Mouse (Mus musculus): ENCODE results near the gene Ccl7.

The Ccl7 gene

DNA sequence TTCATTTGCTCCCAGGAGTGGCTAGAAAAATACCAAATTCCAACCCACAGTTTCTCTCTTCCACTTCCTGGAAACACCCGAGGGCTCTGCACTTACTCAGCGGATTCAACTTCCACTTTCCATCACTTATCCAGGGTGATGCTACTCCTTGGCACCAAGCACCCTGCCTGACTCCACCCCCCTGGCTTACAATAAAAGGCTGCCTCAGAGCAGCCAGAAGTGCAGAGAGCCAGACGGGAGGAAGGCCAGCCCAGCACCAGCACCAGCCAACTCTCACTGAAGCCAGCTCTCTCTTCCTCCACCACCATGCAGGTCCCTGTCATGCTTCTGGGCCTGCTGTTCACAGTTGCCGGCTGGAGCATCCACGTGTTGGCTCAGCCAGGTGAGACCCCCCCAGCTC lies 10.2 kb upstream of the Ccl7 start, which contains the start of gene Ccl2:
TSS of gene Ccl2 (plus strand) at position 216 of the 400 bp plus-strand sequence.
- DNase-seq (ENCODE audit: low read depth, low spot score), result peak; percentile 93

DNA sequence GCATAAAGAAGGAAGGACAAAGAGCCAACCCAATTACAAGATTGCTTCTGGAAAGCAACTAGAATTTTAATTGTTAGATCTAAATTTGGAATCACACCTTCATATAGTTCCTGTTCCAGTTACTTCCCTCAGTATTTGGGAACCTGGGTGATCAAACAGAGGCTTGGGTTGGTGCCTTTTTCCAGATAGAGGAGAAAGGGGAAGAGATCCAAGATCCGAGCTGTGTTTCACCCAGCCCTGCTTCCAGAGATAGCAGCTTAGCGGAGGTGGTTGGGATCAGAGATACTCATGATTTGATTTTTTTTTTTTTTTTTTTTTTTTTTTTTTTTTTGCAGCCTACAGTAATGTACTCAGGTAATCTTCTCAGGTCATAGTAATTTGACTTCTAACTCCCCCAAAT lies 9.7 kb upstream of the Ccl7 start:
- no peak for DNase-seq (ENCODE audit: low read depth, low spot score)

DNA sequence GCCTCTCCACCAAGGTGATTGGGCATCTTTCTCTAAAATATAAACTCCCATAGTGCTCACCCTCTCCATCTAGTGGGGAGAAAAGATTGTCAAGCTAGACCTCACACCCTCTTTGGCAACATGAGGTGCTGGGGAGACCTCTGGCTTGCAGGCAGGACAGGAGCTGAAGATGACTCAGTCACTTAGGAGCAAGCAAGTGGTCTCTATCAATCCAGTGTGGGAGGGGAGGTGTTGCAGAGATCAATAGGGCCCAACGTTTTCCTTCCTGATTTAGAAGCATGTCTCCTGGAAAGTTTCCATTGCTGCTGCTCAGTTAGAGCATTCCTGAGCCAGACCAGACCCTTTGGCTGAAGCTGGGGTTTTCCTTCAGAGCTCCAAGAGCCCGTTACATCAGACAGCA lies 7.0 kb upstream of the Ccl7 start, which contains the start of gene Gm17268:
TSS of gene Gm17268 (minus strand) at position 28 of the 400 bp plus-strand sequence.
- DNase-seq (ENCODE audit: low read depth, low spot score), result no peak

DNA sequence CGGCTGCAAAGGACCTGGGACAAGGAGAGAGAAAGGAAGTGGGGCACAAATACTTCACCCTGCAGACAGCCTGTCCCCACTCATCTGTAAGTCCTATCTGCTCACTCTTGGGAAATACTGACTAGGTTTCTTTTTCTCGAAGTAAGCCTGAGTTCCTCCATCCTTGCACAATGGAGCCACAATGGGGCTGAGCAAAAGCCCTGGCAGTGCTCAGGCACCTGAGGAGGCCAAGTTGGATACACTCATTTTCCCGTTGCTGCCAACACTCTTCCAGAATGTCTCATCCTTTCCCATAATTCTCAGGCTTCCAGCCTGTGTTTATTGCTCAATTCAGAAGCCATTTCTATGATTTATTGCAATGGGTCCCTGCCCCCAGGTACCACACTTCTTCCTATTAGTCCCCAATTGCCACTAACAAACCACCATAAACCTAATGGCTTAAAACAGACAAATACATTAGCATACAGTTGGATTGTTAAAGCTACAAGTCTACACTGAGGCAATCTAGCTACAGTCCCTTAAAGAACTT lies 6.3 kb upstream of the Ccl7 start:
- DNase-seq (ENCODE audit: low read depth, low spot score), result peak; percentile 58

DNA sequence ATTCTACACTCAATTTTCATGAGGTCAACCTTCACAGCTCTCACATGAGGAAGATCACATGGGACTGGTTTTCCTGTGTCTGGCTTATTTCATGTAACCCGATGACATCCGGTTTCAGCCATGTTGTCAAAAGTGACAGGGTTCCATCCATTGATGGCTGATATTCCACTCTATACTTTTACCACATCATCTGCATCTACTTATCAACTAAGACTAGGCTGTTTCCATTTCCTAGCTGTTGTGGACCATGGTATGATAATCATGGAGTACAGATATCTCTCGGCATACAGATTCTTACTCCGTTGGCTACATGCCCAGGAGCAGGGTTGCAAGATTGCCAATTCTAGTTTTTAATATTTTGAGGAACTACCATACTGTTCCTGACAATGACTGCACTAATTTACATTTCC lies 3.8 kb upstream of the Ccl7 start:
- no peak for DNase-seq (ENCODE audit: low read depth, low spot score)

DNA sequence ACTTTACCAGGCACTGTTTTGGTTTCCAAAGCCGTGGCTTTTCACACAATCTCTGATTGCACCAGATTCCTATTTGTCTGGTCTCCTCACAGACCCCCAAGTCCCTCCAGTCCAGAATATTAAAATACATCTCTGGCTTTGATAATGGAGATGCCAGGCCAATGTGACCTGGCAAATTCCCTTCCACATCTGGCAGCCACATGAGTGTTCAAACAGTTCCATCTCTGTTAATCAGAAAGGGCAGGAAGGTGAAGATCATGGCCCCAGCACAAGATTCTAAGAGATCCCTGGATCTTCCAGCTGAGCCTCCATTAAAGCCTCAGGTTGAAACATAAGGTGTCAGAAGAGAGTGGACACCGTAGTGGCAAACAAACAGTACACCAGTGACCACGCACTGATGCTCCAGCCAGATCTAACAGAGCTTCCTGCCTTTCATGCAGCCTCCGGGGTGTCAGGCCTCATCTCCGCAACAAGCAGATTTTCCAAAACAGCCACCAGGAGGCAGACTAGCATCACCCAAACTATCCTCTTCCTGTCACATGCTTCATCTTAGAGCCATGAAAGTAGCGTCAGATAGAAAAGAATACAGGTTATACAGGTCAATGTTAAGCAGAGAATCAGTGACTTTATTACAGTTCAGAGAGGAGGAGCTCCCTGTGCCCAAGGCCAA lies 2.4 kb downstream of the Ccl7 start:
- no peak for DNase-seq (ENCODE audit: low read depth, low spot score)

DNA sequence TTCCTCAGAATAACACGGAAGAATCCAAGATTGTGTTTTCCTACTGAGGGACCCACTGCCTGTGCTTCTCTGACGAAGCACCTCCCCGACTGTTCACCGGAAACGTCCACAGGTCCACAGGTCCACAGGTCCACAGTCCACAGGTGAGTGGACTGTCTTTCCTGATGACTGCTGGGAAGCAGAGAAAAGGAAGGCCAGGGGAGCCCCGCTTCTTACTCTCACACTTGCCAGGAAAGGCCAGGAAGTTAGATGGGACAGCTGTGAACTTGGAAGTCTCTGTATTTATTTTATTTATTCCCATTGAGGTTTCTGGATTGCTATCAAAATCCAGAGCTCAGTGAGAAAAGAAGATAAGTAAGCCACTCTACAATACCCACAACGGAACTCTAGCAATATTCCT lies 8.3 kb downstream of the Ccl7 start:
- no peak for DNase-seq (ENCODE audit: low read depth, low spot score)

DNA sequence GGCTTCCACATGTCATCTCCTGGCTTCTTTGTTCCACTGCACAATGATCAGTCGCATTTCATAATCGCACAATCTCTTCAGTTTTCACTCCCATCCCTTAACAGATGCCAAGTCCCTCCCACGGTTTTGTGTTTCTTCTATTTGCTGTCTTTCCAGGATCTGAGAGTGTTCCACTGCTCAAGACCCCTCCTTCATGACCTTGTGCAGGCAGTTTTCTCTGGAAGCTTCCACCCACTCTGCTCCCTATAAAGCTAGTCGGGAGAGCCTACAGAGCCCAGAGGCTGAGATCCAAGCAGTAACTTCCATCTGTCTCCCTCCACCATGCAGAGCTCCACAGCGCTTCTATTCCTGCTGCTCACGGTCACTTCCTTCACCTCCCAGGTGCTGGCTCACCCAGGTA lies 12.1 kb downstream of the Ccl7 start, which contains the start of gene Ccl11:
TSS of gene Ccl11 (plus strand) at position 178 of the 400 bp plus-strand sequence.
- peak; percentile 81 for DNase-seq (ENCODE audit: low read depth, low spot score)

DNA sequence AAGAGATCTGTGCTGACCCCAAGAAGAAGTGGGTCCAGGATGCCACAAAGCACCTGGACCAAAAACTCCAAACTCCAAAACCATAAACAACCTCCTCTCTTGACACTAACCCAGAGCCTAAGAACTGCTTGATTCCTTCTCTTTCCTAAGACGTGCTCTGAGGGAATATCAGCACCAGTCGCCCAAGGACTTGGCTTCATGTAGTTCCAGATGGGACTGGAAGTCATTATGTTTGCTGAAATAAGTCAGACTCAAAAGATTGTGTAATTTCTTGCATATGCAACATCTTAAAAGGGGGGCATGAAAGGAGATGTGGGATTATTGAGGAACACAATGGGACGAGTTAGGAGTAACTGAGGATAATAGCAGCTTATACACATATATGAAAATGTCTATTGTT lies 16.7 kb downstream of the Ccl7 start:
- peak; percentile 75 for DNase-seq (ENCODE audit: low read depth, low spot score)

DNA sequence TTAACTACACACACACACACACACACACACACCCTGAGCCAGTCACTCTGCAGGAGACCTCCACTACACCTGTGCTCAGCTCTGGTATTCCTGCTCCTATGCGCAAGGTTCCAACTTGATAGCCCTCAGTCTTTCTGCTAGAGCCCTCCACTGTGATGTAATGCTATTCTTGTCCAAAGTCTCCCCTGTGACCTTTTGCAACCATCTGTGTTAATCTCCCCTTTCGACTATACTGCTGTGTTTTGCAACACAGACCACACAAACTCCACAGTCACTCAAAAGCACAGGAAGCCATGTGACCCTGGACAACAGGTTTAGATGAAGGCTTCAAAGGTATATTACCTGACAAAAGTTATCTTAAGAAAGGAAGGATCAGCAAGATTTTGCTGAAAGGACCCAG lies 17.9 kb downstream of the Ccl7 start:
- no peak for DNase-seq (ENCODE audit: low read depth, low spot score)

DNA sequence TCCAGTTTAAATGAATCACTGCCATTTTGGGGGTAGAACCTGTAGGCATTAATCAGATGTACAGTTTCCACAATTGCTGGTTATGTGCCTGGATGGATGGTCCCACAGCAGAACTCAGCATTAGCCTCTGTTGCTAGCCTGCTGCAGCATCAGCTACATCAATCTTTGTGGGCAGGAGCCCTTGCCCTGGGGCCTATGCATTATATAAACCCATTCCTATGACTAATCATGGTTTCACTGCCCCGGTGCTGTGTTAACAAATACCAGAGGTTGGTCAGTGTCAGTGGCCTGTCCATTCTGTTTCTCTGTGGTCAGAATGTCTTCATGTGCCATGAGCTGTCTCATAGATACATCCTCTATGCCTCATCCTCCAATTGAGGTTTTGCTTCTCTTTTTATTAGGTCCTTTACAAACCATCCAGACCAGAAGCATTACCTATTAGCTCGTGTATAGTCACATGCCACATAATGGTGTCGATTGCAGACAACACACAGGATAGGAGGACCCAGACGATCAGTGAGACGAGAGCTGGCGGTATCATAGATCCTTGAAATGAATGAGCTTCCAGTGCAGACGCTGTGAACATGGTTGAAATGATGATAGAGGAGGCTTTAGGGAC lies 21.6 kb downstream of the Ccl7 start:
- no peak for DNase-seq (ENCODE audit: low read depth, low spot score)

DNA sequence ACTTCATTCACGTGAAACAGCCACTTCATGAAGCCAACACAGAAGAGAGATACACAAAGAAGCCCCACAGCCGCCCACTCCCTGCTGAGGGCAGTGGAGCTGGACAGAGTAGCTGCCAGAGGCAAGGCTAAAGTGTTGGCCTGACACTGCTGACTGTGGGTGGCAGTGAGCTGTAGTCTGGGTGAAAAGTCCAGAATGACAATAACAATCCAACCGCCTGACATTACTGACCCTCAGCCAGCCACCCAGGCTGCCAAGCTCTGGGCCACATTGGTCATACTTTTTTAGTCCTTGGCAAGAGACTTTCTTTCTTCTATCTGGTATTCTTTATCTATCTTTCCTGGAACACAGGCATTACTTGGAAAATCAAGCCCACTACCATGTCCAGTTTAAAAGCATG lies 25.6 kb downstream of the Ccl7 start:
- DNase-seq (ENCODE audit: low read depth, low spot score), result no peak

DNA sequence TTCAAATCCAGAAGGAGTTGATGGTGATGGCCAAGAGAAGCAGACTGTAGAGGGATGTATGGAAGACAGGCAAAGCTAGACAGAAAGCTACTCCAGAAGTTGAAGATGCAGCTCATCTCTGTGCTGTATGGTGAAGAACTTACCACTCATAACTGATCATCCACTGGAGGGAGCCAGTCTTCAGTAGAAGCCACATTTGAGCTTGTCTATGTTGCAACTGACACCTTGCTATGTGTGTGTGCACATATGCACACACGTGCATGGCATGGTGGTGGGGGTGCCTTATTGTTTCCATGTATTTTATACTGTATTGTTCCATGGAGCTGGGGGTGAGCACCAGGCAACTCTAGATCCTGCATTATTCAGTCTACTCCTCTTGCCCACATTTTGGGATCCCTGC lies 26.9 kb downstream of the Ccl7 start:
- DNase-seq (ENCODE audit: low read depth, low spot score), result no peak

DNA sequence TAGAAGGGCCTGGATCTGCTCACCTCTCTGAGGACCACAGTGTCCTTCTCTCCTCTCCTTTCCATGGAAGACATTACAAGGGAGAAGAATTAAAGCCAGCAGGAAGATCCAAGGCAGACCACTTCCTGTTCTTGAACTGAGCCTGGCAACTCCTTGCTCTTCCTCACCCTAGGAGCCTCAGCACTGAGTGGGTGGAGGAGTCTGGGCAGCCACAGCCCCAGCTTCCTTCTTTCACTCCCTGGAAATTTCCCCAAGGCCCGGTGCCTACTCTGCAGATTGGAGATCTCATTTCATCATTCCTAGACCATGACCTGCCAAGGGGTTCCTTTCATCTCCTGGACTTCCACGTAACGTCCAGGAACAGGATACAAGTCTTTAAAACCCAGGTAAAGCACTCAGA lies 27.5 kb downstream of the Ccl7 start:
- no peak for DNase-seq (ENCODE audit: low read depth, low spot score)

DNA sequence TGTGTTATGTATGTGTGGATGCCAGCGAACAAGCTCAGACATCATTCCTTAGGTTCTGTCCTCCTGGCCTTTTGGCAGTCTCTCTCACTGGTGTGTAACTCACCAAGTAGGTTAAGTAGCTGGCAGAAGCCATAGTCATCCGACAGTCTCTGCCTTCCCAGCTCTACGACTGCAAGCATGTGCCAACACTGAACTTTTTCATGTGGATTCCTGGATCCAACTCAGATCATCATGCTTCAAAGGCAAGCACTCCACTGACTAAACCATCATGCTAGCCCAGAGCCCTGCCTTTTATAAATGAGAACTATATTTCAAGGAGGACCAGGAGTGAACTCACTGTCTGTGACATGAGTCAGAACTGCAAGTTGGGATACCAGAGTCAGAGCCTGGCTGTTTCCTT lies 28.2 kb downstream of the Ccl7 start:
- DNase-seq (ENCODE audit: low read depth, low spot score), result no peak

DNA sequence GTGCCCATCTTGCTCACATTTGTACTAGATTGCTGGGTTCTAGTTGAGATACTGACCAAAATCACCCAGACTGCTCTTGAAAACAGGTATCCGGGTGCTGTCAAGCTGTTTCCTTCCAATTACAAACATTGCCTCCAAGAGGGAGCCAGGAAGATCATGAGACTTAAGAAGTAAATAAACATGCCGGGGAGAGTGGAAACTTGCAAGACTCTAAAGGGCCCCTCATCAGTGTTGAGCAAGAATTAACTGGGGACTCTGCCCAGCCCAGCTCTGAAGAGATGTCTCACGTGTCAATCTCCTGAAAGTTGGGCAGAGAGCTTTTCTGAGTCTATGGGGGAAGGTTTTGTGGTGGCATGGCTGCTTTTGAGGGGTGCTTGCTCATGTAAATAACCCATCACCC lies 31.5 kb downstream of the Ccl7 start:
- DNase-seq (ENCODE audit: low read depth, low spot score), result no peak

DNA sequence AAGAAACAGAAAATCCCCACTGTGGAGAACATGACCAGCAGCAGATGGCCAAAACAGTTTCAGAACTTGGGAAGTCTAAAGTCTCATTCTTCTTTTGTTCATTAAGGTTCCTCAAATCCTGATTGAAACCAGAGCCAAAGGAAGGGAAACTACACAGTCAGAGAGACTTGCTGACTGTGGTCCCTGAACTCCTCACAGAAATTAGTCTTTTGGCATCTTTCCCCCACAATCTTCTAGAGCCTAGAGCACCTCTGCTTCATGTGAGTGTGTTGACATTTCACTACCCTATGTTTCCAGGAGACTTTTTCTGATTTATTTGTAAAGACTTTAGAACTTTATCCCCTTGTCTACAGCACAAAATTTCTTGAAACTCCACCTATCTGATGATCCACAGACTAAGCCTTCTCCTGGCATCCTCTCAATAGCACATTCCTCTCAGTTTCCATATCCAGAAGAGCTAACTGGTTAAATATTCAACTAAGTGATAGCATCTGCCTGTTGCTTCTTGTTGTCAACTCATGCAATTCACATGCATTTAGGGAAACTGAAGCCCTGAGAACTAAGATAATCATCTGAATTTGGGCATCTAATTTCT lies 32.7 kb downstream of the Ccl7 start:
- DNase-seq (ENCODE audit: low read depth, low spot score), result no peak

DNA sequence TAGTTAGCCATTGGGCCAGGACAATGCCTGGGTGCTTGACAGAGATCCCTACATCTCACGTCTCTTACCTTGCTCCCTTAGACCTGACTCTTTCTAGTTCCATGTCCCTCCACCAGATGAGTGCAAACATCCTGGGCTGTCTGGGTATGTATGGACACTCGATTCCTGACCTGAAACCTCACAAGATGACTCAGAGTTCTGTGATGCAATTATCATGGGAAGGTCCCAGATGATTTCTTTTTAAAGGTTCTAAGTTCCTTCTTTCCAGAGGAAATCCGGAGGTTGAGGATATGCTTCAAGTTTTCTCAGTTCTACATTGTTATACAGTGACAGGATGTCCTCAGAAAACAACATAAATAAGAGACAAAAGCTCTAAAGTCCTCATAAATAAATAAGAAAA lies 35.4 kb downstream of the Ccl7 start:
- no peak for DNase-seq (ENCODE audit: low read depth, low spot score)

DNA sequence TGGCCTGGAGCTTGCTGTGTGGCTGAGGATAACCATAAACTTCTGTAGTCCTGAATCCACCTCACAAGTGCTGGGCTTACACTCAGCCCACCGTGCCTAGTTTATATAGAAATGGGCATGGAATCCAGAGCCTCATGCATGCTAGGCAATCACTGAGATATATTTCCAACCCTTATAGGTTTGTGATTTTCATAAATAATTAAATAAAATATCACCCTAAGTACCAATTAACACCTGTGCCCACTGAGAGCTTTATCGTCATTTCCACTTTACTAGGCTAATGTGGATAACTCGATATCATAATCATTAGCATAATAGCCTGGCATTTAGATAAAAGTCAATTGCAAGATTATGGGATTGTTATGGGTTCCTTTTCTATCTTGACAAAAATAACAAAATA lies 38.8 kb downstream of the Ccl7 start:
- DNase-seq (ENCODE audit: low read depth, low spot score), result no peak
